In the genomic region with DNA sequence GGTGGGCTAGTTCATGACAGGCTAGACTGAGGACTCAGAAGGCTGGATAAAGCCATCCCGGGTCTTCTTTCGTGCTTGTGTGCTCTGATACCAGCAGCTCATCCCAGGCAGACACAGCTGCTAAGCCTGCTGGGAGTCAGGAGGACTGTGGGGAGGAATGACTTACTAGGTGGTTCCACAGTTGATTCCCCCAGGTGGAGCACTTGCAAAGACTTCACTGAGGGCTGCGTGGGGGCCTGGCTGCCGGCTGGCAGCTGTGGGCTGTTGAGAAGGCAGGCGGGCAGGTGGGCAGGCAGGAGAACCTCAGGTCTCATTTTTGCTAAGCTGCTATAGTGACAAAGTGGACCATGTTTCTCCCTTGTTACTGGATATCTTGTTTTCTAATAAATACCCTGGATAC, we compare ENCODE assay signal across 28 mouse cellular contexts. TPM values are rescaled to one million over a fixed set of nuclear protein-coding genes. Genes with fewer than 3 reads are reported as not detected.
"Had no signal": no experiment of that assay in that cellular context is flagged by ENCODE, and none has a peak within 500 bp of the region (broad histone marks: within the 10 kb centered on the region; RNA-seq: fewer than 3 reads in every experiment).

No protein-coding gene starts in this region.

- H3K27me3 ChIP-seq: kidney, embryonic 15.5 days; liver, embryonic 13.5 days; stomach, embryonic 15.5 days had no signal

- DNase-seq: kidney, adult 2 months; kidney, postnatal 10 days; kidney, postnatal 36 days; layer of hippocampus, postnatal 36 days; liver, embryonic 13.5 days; lung, adult 2 months; lung, postnatal 14 days; midbrain, embryonic 14.5 days; retina, postnatal 1 day; right cerebral cortex, postnatal 25 days; spleen, adult 18-20 months; thymus, adult 2 months; thymus, postnatal 14 days; thymus, postnatal 4 days had no signal

- H3K27ac ChIP-seq: kidney, embryonic 15.5 days; left cerebral cortex, adult 2 months; liver, embryonic 13.5 days; stomach, embryonic 15.5 days had no signal

- H3K4me3 ChIP-seq: kidney, embryonic 15.5 days; left cerebral cortex, adult 2 months; liver, embryonic 13.5 days; stomach, embryonic 15.5 days had no signal

- H3K4me1 ChIP-seq: kidney, embryonic 15.5 days; liver, embryonic 13.5 days; stomach, embryonic 15.5 days had no signal

- H3K9me3 ChIP-seq: kidney, embryonic 15.5 days; liver, embryonic 13.5 days; stomach, embryonic 15.5 days had no signal

- H3K36me3 ChIP-seq: stomach, embryonic 15.5 days had no signal

RNA-seq across cellular contexts. Expression of a gene that starts 31.3 kb away (rescaled TPM):
- total RNA-seq: layer of hippocampus, adult 8-10 months; layer of hippocampus, postnatal 10 days; layer of hippocampus, postnatal 36 days; left cerebral cortex, adult 2 months; left cerebral cortex, postnatal 10 days; left cerebral cortex, postnatal 36 days; midbrain, postnatal 0 days had no signal

RNA-seq across cellular contexts. Expression of a gene that starts 31.4 kb away (rescaled TPM):
- total RNA-seq: left cerebral cortex, postnatal 10 days; megakaryocyte progenitor cell, adult 5-6 weeks; megakaryocyte-erythroid progenitor cell, adult 5-6 weeks had no signal
- polyA plus RNA-seq: limb, embryonic 11.5 days; lung, embryonic 16.5 days; neural tube, embryonic 11.5 days; neural tube, embryonic 14.5 days had no signal

RNA-seq across cellular contexts. Expression of a gene that starts 44.0 kb away (rescaled TPM):
- total RNA-seq: megakaryocyte progenitor cell, adult 5-6 weeks; megakaryocyte-erythroid progenitor cell, adult 5-6 weeks had no signal
